Mouse (Mus musculus): ENCODE measurements around the gene Gpr21. TPM values are rescaled to one million over a fixed set of nuclear protein-coding genes. Genes with fewer than 3 reads are reported as not detected.
"Not testable (repeated sequence)": the region's sequence is repeated elsewhere in the genome, so short reads cannot be mapped to it uniquely, and the experiment has no call there.

Gene Gpr21
- 2.0 and 2.1 TPM in 2 replicates for polyA plus RNA-seq (2016; fragmentation: Nextera tagmentation; extraction: Ambion mirVana)

- peaks cover 8% of the 10 kb centered on the region; the same call in 1 of the 2 replicates for H3K4me1 ChIP-seq (replicated peaks)
- H3K9ac ChIP-seq (replicated peaks) = no peak within 1 kb of the TSS
- no peak within 1 kb of the TSS for H3K27ac ChIP-seq
- 0 out of 2 replicates have a peak within 1 kb of the TSS, but pooled peaks have one; percentile 6 for H3K4me3 ChIP-seq (replicated peaks)
- H3K9me3 ChIP-seq = no peaks in the 10 kb centered on the region
- ATAC-seq (ENCODE audit: insufficient number of reproducible peaks, insufficient read depth, low FRiP score, low TSS enrichment, low read depth) = no peak
- 33% methylated on average over 11 of the region's 11 CpGs for WGBS
- no peaks in the 10 kb centered on the region for H3K27me3 ChIP-seq
- H3K4me2 ChIP-seq = peak within 1 kb of the TSS; percentile 35
- peaks cover 42% of the 10 kb centered on the region for H3K36me3 ChIP-seq
Measured at GRCm38 (mm10) chr2:37516030-37516710, at the start of gene Gpr21. TSS of gene Gpr21 (plus strand) at chr2:37516332.

- Histone ChIP-seq H3K27me3 (no peaks in the 10 kb centered on the region), H3K9ac (replicated peaks) (no peak overlapping the region), H3K4me2 (no peak overlapping the region), H3K4me3 (replicated peaks) (no peak overlapping the region), H3K4me1 (replicated peaks) (no peaks in the 10 kb centered on the region), H3K27ac (no peak overlapping the region), H3K36me3 (peaks cover 72% of the 10 kb centered on the region), H3K9me3 (no peaks in the 10 kb centered on the region)
- no peak for ATAC-seq (ENCODE audit: insufficient number of reproducible peaks, insufficient read depth, low FRiP score, low TSS enrichment, low read depth)
Measured at GRCm38 (mm10) chr2:37479559-37479958, 36.6 kb upstream of the Gpr21 start.

DNA sequence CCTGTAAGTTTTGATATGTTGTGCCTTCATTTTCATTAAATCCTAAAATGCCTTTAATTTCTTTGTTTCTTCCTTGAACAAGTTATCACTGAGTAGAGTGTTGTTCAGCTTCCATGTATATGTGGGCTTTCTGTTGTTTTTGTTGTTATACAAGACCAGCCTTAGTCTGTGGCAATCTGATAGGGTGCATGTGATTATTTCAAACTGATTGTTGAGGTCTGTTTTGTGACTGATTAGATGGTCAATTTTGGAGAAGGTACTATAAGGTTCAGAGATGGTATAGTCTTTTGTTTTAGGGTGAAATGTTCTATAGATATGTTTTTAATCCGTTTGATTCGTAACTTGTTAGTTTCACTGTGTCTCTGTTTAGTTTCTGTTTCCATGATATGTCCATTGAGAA, 36.1 kb upstream of the Gpr21 start:
- Histone ChIP-seq H3K9me3 (no peaks in the 10 kb centered on the region), H3K4me1 (replicated peaks) (no peaks in the 10 kb centered on the region), H3K27me3 (no peaks in the 10 kb centered on the region), H3K4me2 (no peak overlapping the region), H3K27ac (no peak overlapping the region), H3K4me3 (replicated peaks) (no peak overlapping the region), H3K36me3 (peaks cover 74% of the 10 kb centered on the region), H3K9ac (replicated peaks) (no peak overlapping the region)
- 91% methylated on average over 2 of the region's 2 CpGs for WGBS
- no peak for ATAC-seq (ENCODE audit: insufficient number of reproducible peaks, insufficient read depth, low FRiP score, low TSS enrichment, low read depth)

GRCm38 (mm10) chr2:37484165-37484564, 32.0 kb upstream of the Gpr21 start:
- no peak overlapping the region for H3K9ac ChIP-seq (replicated peaks)
- no peak overlapping the region for H3K4me3 ChIP-seq (replicated peaks)
- H3K27me3 ChIP-seq = no peaks in the 10 kb centered on the region
- H3K4me1 ChIP-seq (replicated peaks) = no peaks in the 10 kb centered on the region
- no peak for ATAC-seq (ENCODE audit: insufficient number of reproducible peaks, insufficient read depth, low FRiP score, low TSS enrichment, low read depth)
- H3K36me3 ChIP-seq = peaks cover 57% of the 10 kb centered on the region
- H3K9me3 ChIP-seq = no peaks in the 10 kb centered on the region
- 95% methylated on average over 2 of the region's 2 CpGs for WGBS
- H3K4me2 ChIP-seq = no peak overlapping the region
- no peak overlapping the region for H3K27ac ChIP-seq

DNA sequence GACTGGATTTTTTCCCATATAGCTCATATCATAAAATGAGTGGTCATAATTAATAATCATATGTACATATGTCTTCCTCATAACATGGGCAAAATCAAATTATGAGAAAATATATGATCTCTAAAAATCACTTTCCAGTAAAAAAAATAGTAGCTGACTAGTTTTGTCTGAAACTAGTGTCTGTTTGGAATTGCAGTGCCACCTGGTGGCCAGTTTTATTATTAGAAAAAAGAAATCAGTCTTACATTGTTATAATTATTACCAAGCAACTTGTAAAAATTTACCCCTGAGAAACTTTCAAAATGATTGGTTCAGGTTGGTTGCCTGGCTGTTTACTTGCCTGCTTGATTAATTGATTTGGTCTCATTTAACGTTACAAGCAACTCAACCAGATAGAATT, 30.8 kb upstream of the Gpr21 start:
- Histone ChIP-seq H3K9me3 (no peaks in the 10 kb centered on the region), H3K27me3 (no peaks in the 10 kb centered on the region), H3K4me3 (replicated peaks) (no peak overlapping the region), H3K9ac (replicated peaks) (no peak overlapping the region), H3K4me1 (replicated peaks) (no peaks in the 10 kb centered on the region), H3K4me2 (no peak overlapping the region), H3K27ac (no peak overlapping the region), H3K36me3 (peaks cover 66% of the 10 kb centered on the region)
- no peak for ATAC-seq (ENCODE audit: insufficient number of reproducible peaks, insufficient read depth, low FRiP score, low TSS enrichment, low read depth)
- WGBS = 79% methylated on average over 1 of the region's 1 CpGs

- no peaks in the 10 kb centered on the region for H3K27me3 ChIP-seq
- H3K9ac ChIP-seq (replicated peaks) = no peak overlapping the region
- no peak for ATAC-seq (ENCODE audit: insufficient number of reproducible peaks, insufficient read depth, low FRiP score, low TSS enrichment, low read depth)
Measured at GRCm38 (mm10) chr2:37486408-37486807, 29.7 kb upstream of the Gpr21 start.

GRCm38 (mm10) chr2:37488956-37489355, 27.2 kb upstream of the Gpr21 start:
- no peak for ATAC-seq (ENCODE audit: insufficient number of reproducible peaks, insufficient read depth, low FRiP score, low TSS enrichment, low read depth)
- peaks cover 72% of the 10 kb centered on the region for H3K36me3 ChIP-seq
- H3K4me1 ChIP-seq (replicated peaks) = no peaks in the 10 kb centered on the region
- no peak overlapping the region for H3K27ac ChIP-seq
- 96% methylated on average over 2 of the region's 2 CpGs for WGBS
- H3K4me3 ChIP-seq (replicated peaks) = no peak overlapping the region
- no peaks in the 10 kb centered on the region for H3K27me3 ChIP-seq
- no peak overlapping the region for H3K4me2 ChIP-seq
- H3K9ac ChIP-seq (replicated peaks) = no peak overlapping the region
- H3K9me3 ChIP-seq = no peaks in the 10 kb centered on the region

More at GRCm38 (mm10) chr2:37486408-37486807, 29.7 kb upstream of the Gpr21 start:
- no peak overlapping the region for H3K4me3 ChIP-seq (replicated peaks)
- no peak overlapping the region for H3K4me2 ChIP-seq
- H3K36me3 ChIP-seq = peaks cover 67% of the 10 kb centered on the region
- H3K4me1 ChIP-seq (replicated peaks) = no peaks in the 10 kb centered on the region
- no peak overlapping the region for H3K27ac ChIP-seq
- H3K9me3 ChIP-seq = no peaks in the 10 kb centered on the region

DNA sequence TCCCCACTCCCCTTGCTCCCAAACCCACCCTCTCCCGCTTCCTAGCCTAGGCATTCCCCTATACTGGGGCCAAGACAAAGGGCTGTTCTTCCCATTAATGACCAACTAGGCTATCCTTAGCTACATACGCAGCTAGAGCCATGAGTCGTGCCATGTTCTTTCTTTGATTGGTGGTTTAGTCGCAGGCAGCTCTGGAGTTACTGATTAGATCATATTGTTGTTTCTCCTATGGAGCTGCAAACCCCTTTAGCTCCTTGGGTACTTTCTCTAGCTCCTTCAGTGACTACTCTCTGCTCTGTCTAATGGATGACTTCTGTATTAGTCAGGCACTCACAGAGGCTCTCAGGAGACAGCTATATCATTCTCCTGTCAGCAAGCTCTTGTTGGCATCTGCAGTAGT, 18.8 kb upstream of the Gpr21 start:
- Histone ChIP-seq H3K4me1 (replicated peaks) (no peaks in the 10 kb centered on the region), H3K4me2 (no peak overlapping the region), H3K4me3 (replicated peaks) (no peak overlapping the region), H3K27me3 (no peaks in the 10 kb centered on the region), H3K27ac (no peak overlapping the region), H3K9me3 (no peaks in the 10 kb centered on the region), H3K9ac (replicated peaks) (no peak overlapping the region), H3K36me3 (peaks cover 67% of the 10 kb centered on the region)
- no peak for ATAC-seq (ENCODE audit: insufficient number of reproducible peaks, insufficient read depth, low FRiP score, low TSS enrichment, low read depth)
- 93% methylated on average over 4 of the region's 4 CpGs for WGBS

DNA sequence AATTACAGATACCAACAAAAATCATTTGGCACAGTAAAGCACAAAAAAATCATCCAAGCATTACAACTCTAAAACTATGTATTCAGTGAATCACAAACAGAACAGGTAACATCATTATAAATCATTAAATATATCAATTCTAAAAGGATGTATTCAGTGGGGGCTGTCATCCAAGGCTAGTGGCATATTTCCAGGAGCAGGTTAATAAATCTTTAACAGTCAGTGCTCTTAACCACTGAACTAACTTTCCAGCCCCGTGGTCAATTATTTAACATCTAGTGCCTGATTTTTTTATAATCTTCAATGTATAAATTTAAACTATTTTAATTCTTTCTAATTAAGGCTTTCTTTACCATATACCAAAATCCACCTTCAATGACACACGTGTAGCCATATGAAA, 10.3 kb upstream of the Gpr21 start:
- H3K4me1 ChIP-seq (replicated peaks); H3K9ac ChIP-seq (replicated peaks); H3K4me2 ChIP-seq; H3K4me3 ChIP-seq (replicated peaks); ATAC-seq (ENCODE audit: insufficient number of reproducible peaks, insufficient read depth, low FRiP score, low TSS enrichment, low read depth); H3K27ac ChIP-seq; H3K27me3 ChIP-seq; H3K9me3 ChIP-seq: not testable (repeated sequence)
- H3K36me3 ChIP-seq = peaks cover 50% of the 10 kb centered on the region
- 88% methylated on average over 2 of the region's 2 CpGs for WGBS

DNA sequence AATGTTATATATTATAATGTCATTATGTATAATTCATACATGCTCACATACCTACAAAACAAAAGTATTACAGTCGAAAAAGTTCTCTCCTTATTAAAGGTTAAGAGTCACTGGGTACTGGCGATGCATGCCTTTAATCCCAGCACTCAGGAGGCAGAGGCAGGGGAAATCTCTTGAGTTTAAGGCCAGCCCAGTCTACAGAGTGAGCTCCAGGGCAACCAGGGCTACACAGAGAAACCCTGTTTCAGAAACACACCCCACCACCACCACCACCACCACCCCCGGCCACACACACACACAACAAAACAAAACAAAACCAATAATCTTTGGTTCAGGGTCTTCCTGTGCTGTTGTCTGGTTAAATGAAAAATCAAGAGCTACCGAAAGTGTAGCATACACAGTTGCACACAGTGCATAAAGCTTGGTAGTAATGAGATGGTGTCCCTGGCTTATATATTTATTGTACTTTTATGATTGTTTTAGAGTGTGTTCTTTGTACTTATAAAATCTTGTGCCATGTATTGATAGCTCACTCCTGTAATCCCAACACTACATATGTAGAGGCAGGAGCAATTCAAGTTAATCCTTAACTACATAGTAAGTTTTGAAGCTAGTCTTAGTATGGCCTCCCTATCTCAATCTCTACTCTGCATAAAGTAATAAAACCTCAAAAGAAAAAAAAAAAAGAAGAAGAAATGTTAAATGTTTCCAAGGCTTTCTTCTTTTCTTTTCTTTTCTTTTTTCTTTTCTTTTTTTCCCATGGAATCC, 4.8 kb upstream of the Gpr21 start:
- Histone ChIP-seq H3K9me3 (no peaks in the 10 kb centered on the region), H3K9ac (replicated peaks) (no peak overlapping the region), H3K4me1 (replicated peaks) (peaks cover 6% of the 10 kb centered on the region; the same call in 1 of the 2 replicates), H3K36me3 (peaks cover 48% of the 10 kb centered on the region), H3K27ac (no peak overlapping the region), H3K4me3 (replicated peaks) (no peak overlapping the region), H3K27me3 (no peaks in the 10 kb centered on the region), H3K4me2 (no peak overlapping the region)
- 91% methylated on average over 4 of the region's 4 CpGs for WGBS
- no peak for ATAC-seq (ENCODE audit: insufficient number of reproducible peaks, insufficient read depth, low FRiP score, low TSS enrichment, low read depth)

DNA sequence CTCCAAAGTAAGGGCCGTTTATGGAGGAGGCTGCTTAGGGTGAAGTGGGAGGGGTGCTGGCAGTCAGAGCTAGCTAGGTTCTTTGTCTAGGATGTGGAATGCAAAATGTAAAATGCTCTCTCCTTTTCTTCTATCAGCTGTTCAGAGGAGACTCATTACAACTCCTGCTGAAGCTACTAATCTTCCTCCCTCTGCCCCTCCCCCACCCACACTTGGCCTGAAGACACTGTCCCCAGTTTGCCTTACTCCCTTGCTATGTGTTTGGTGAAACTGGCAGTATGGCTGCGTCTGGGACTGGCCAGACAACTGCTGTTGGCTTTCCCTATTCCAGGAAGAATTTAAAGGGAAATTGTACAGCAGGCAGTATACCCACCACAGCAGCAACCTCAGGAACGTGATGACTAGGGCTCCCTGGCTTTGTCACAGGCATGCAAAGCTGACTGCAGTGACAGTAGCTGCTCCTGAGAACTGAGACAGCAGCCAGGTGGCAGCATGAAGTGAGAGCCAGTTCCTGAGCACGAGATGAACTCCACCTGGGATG, 860 bp downstream of the Gpr21 start:
- Histone ChIP-seq H3K4me2 (no peak overlapping the region), H3K27me3 (no peaks in the 10 kb centered on the region), H3K4me1 (replicated peaks) (peaks cover 8% of the 10 kb centered on the region; the same call in 1 of the 2 replicates), H3K4me3 (replicated peaks) (no peak overlapping the region), H3K9me3 (no peaks in the 10 kb centered on the region), H3K27ac (no peak overlapping the region), H3K9ac (replicated peaks) (no peak overlapping the region), H3K36me3 (peaks cover 37% of the 10 kb centered on the region)
- WGBS = 45% methylated on average over 4 of the region's 4 CpGs
- no peak for ATAC-seq (ENCODE audit: insufficient number of reproducible peaks, insufficient read depth, low FRiP score, low TSS enrichment, low read depth)

All from limb, embryonic 12.5 days (tissue).